Mouse (Mus musculus): ENCODE measurements at regions not wholly inside any gene's neighbourhood (a gene's known extent, or its start where the extent isn't known, plus 50 kb on each side); places are given as distances from the start of the nearest gene placed in this dataset.

- DNase-seq = no peak
These were observed 95.2 kb upstream of the Tmtc1 start for GRCm38 (mm10) chr6:148539207-148539960.

- no peak for DNase-seq
These were observed 90.2 kb upstream of the Tmtc1 start for GRCm38 (mm10) chr6:148534364-148534763.

GRCm38 (mm10) chr6:148531068-148531467 lies 86.9 kb upstream of the Tmtc1 start:
- DNase-seq = no peak

GRCm38 (mm10) chr6:148528611-148529010 lies 84.4 kb upstream of the Tmtc1 start:
- no peak for DNase-seq

GRCm38 (mm10) chr6:148522893-148523292 lies 78.7 kb upstream of the Tmtc1 start:
- no peak for DNase-seq

- DNase-seq = no peak
These were observed 73.5 kb upstream of the Tmtc1 start for GRCm38 (mm10) chr6:148517536-148518245.

- DNase-seq = no peak
These were observed 72.5 kb upstream of the Tmtc1 start for GRCm38 (mm10) chr6:148516654-148517053.

- no peak for DNase-seq
These were observed 70.9 kb upstream of the Tmtc1 start for GRCm38 (mm10) chr6:148515105-148515504.

GRCm38 (mm10) chr6:148514645-148515044 lies 70.5 kb upstream of the Tmtc1 start:
- no peak for DNase-seq

GRCm38 (mm10) chr6:148514124-148514523 lies 69.9 kb upstream of the Tmtc1 start:
- no peak for DNase-seq

- no peak for DNase-seq
These were observed 68.9 kb upstream of the Tmtc1 start for GRCm38 (mm10) chr6:148513134-148513533.

GRCm38 (mm10) chr6:148505325-148505724 lies 61.1 kb upstream of the Tmtc1 start:
- no peak for DNase-seq

- no peak for DNase-seq
These were observed 56.3 kb upstream of the Tmtc1 start for GRCm38 (mm10) chr6:148500251-148501179.

Measured in thymus, postnatal 4 days (tissue).